Mouse (Mus musculus) hindbrain, embryonic 10.5 days (tissue): ENCODE data around the gene Rtp1. TPM values are rescaled to one million over a fixed set of nuclear protein-coding genes. Genes with fewer than 3 reads are reported as not detected.

Experiments used
- DNase-seq: peaks from one replicate; pipeline ENCODE4 v3.0.0-alpha.2; 2017; ENCODE audit warnings: low spot score
- H3K27ac ChIP-seq: fragments of 300-500 bp; sonication (generic); 2 replicates; pipeline ENCODE4 v1.5.1; 2016; ENCODE audit warnings: mild to moderate bottlenecking, moderate library complexity
- H3K27me3 ChIP-seq: fragments of 300-500 bp; sonication (generic); 2 replicates; pipeline ENCODE4 v1.6.1; 2016; ENCODE audit warnings: mild to moderate bottlenecking; ENCODE audit not compliant: poor library complexity, insufficient read depth, severe bottlenecking
- H3K36me3 ChIP-seq: fragments of 300-500 bp; sonication (generic); 2 replicates; pipeline ENCODE4 v1.6.1; 2016; ENCODE audit warnings: mild to moderate bottlenecking, moderate library complexity
- H3K4me1 ChIP-seq: fragments of 300-500 bp; sonication (generic); replicated peaks from 2 replicates; pipeline ENCODE4 v1.6.1; 2016; ENCODE audit warnings: mild to moderate bottlenecking
- H3K4me3 ChIP-seq: fragments of 300-500 bp; sonication (generic); 2 replicates; pipeline ENCODE4 v1.5.1; 2016; ENCODE audit warnings: mild to moderate bottlenecking, moderate library complexity
- H3K9me3 ChIP-seq: fragments of 300-500 bp; sonication (generic); 2 replicates; pipeline ENCODE4 v1.6.1; 2016; ENCODE audit warnings: mild to moderate bottlenecking, moderate library complexity
- WGBS: fragments of 180-500 bp; shearing (Covaris S2); methylation state at CpG from one replicate; pipeline ENCODE4 v1.1.7; 2016; 5-methylcytosine and 5-hydroxymethylcytosine counted together
- polyA plus RNA-seq: library from polyadenylated mRNA; unstranded; fragments of >200 nt; fragmentation: Nextera tagmentation; extraction: Ambion mirVana; gene quantifications from 2 replicates; pipeline ENCODE4 v1.2.1, GENCODE M21; 2016

Gene Rtp1
- polyA plus RNA-seq, 1 experiment from 2014 or later, result not detected

GRCm38 (mm10) chr16:23423825-23424224 is 5.1 kb upstream of the Rtp1 start:
- Histone ChIP-seq H3K36me3 (no peaks in the 10 kb centered on the region), H3K27ac (no peak overlapping the region), H3K4me1 (0 out of 2 replicates have a peak, but pooled peaks cover 5% of the 10 kb centered on the region), H3K27me3 (peaks cover 20% of the 10 kb centered on the region), H3K9me3 (no peaks in the 10 kb centered on the region), H3K4me3 (no peak overlapping the region)
- WGBS, result 58% methylated on average over 5 of the region's 5 CpGs
- no peak for DNase-seq

- H3K27me3 ChIP-seq, result no peaks in the 10 kb centered on the region
- H3K4me1 ChIP-seq, result 0 out of 2 replicates have a peak, but pooled peaks cover 5% of the 10 kb centered on the region
- WGBS, result 85% methylated on average over 1 of the region's 1 CpGs
- H3K36me3 ChIP-seq, result no peaks in the 10 kb centered on the region
- no peak overlapping the region for H3K4me3 ChIP-seq
- no peak for DNase-seq
- no peak overlapping the region for H3K27ac ChIP-seq
- H3K9me3 ChIP-seq, result no peaks in the 10 kb centered on the region
These were observed 1.2 kb upstream of the Rtp1 start for GRCm38 (mm10) chr16:23427701-23428100.

GRCm38 (mm10) chr16:23429991-23430390 is 1.1 kb downstream of the Rtp1 start:
- H3K36me3 ChIP-seq, result no peaks in the 10 kb centered on the region
- H3K9me3 ChIP-seq, result no peaks in the 10 kb centered on the region
- no peak overlapping the region for H3K4me3 ChIP-seq
- H3K27me3 ChIP-seq, result no peaks in the 10 kb centered on the region
- DNase-seq, result no peak
- H3K27ac ChIP-seq, result no peak overlapping the region
- H3K4me1 ChIP-seq, result 0 out of 2 replicates have a peak, but pooled peaks cover 5% of the 10 kb centered on the region
- WGBS, result 91% methylated on average over 8 of the region's 8 CpGs

- H3K27me3 ChIP-seq, result no peaks in the 10 kb centered on the region
- no peak overlapping the region for H3K27ac ChIP-seq
- 76% methylated on average over 12 of the region's 12 CpGs for WGBS
- no peaks in the 10 kb centered on the region for H3K4me1 ChIP-seq
- no peak overlapping the region for H3K4me3 ChIP-seq
- H3K9me3 ChIP-seq, result no peaks in the 10 kb centered on the region
- no peaks in the 10 kb centered on the region for H3K36me3 ChIP-seq
- DNase-seq, result no peak
These were observed 8.7 kb downstream of the Rtp1 start for GRCm38 (mm10) chr16:23437404-23438166.

GRCm38 (mm10) chr16:23444231-23444630 is 15.3 kb downstream of the Rtp1 start:
- H3K27me3 ChIP-seq, result no peaks in the 10 kb centered on the region
- no peaks in the 10 kb centered on the region for H3K36me3 ChIP-seq
- H3K4me1 ChIP-seq, result no peaks in the 10 kb centered on the region
- no peak overlapping the region for H3K27ac ChIP-seq
- WGBS, result 90% methylated on average over 4 of the region's 4 CpGs
- no peaks in the 10 kb centered on the region for H3K9me3 ChIP-seq
- H3K4me3 ChIP-seq, result no peak overlapping the region
- no peak for DNase-seq

GRCm38 (mm10) chr16:23449946-23450345 is 21.0 kb downstream of the Rtp1 start:
- WGBS, result 86% methylated on average over 2 of the region's 2 CpGs
- DNase-seq, result no peak
- no peaks in the 10 kb centered on the region for H3K27me3 ChIP-seq
- no peaks in the 10 kb centered on the region for H3K9me3 ChIP-seq
- H3K4me1 ChIP-seq, result no peaks in the 10 kb centered on the region
- no peak overlapping the region for H3K27ac ChIP-seq
- H3K4me3 ChIP-seq, result no peak overlapping the region
- no peaks in the 10 kb centered on the region for H3K36me3 ChIP-seq

- 88% methylated on average over 4 of the region's 4 CpGs for WGBS
- no peak for DNase-seq
- H3K27me3 ChIP-seq, result no peaks in the 10 kb centered on the region
- H3K4me3 ChIP-seq, result no peak overlapping the region
- H3K27ac ChIP-seq, result no peak overlapping the region
- H3K4me1 ChIP-seq, result no peaks in the 10 kb centered on the region
- H3K36me3 ChIP-seq, result no peaks in the 10 kb centered on the region
- H3K9me3 ChIP-seq, result no peaks in the 10 kb centered on the region
These were observed 21.9 kb downstream of the Rtp1 start for GRCm38 (mm10) chr16:23450816-23451215.

GRCm38 (mm10) chr16:23452476-23452875 is 23.5 kb downstream of the Rtp1 start:
- WGBS, result 11% methylated on average over 3 of the region's 3 CpGs
- Histone ChIP-seq H3K9me3 (no peaks in the 10 kb centered on the region), H3K27me3 (no peaks in the 10 kb centered on the region), H3K36me3 (no peaks in the 10 kb centered on the region), H3K27ac (no peak overlapping the region), H3K4me3 (no peak overlapping the region), H3K4me1 (no peaks in the 10 kb centered on the region)
- peak; percentile 64 for DNase-seq

GRCm38 (mm10) chr16:23454376-23454775 is 25.4 kb downstream of the Rtp1 start:
- Histone ChIP-seq H3K9me3 (no peaks in the 10 kb centered on the region), H3K36me3 (no peaks in the 10 kb centered on the region), H3K27me3 (no peaks in the 10 kb centered on the region), H3K27ac (no peak overlapping the region), H3K4me1 (no peaks in the 10 kb centered on the region), H3K4me3 (no peak overlapping the region)
- WGBS, result 87% methylated on average over 6 of the region's 6 CpGs
- DNase-seq, result no peak

- no peak for DNase-seq
- 83% methylated on average over 3 of the region's 3 CpGs for WGBS
- no peak overlapping the region for H3K27ac ChIP-seq
- no peaks in the 10 kb centered on the region for H3K27me3 ChIP-seq
- H3K4me1 ChIP-seq, result no peaks in the 10 kb centered on the region
- H3K36me3 ChIP-seq, result no peaks in the 10 kb centered on the region
- no peaks in the 10 kb centered on the region for H3K9me3 ChIP-seq
- H3K4me3 ChIP-seq, result no peak overlapping the region
These were observed 27.6 kb downstream of the Rtp1 start for GRCm38 (mm10) chr16:23456534-23456933.

GRCm38 (mm10) chr16:23457338-23457737 is 28.4 kb downstream of the Rtp1 start:
- 94% methylated on average over 5 of the region's 5 CpGs for WGBS
- no peaks in the 10 kb centered on the region for H3K27me3 ChIP-seq
- DNase-seq, result no peak
- H3K9me3 ChIP-seq, result no peaks in the 10 kb centered on the region
- no peaks in the 10 kb centered on the region for H3K36me3 ChIP-seq
- H3K27ac ChIP-seq, result no peak overlapping the region
- H3K4me1 ChIP-seq, result no peaks in the 10 kb centered on the region
- no peak overlapping the region for H3K4me3 ChIP-seq

- WGBS, result 62% methylated on average over 7 of the region's 7 CpGs
- no peak overlapping the region for H3K27ac ChIP-seq
- no peak for DNase-seq
- no peak overlapping the region for H3K4me3 ChIP-seq
- H3K9me3 ChIP-seq, result no peaks in the 10 kb centered on the region
- no peaks in the 10 kb centered on the region for H3K27me3 ChIP-seq
- no peaks in the 10 kb centered on the region for H3K36me3 ChIP-seq
- H3K4me1 ChIP-seq, result no peaks in the 10 kb centered on the region
These were observed 30.1 kb downstream of the Rtp1 start for GRCm38 (mm10) chr16:23458906-23459588.

GRCm38 (mm10) chr16:23463671-23464347 is 34.9 kb downstream of the Rtp1 start:
- no peaks in the 10 kb centered on the region for H3K4me1 ChIP-seq
- H3K27me3 ChIP-seq, result no peaks in the 10 kb centered on the region
- no peaks in the 10 kb centered on the region for H3K36me3 ChIP-seq
- no peak for DNase-seq
- no peaks in the 10 kb centered on the region for H3K9me3 ChIP-seq
- no peak overlapping the region for H3K4me3 ChIP-seq
- 91% methylated on average over 4 of the region's 4 CpGs for WGBS
- H3K27ac ChIP-seq, result no peak overlapping the region
